Mouse (Mus musculus) right cerebral cortex, postnatal 36 days (tissue): Measurements from ENCODE around the gene Ugt1a6a.

Source experiments
- DNase-seq, 2 experiments: peaks; one replicate each; pipeline ENCODE4 v3.0.0; 2022; ENCODE audit warnings: low spot score in 2 of 2, mixed read lengths in 1 of 2

Ugt1a6a gene

GRCm38 (mm10) chr1:88267489-88267888, 132.9 kb downstream of the Ugt1a6a start:
- no peak for DNase-seq

- DNase-seq: no peak
Observed at GRCm38 (mm10) chr1:88268070-88268469, 133.5 kb downstream of the Ugt1a6a start.
